In genomic region chr13:89189051-89189450, GRCm38 (mm10) we compare ENCODE assay signal across 30 mouse cellular contexts.
"Had no signal": no experiment of that assay in that cellular context is flagged by ENCODE, and none has a peak within 500 bp of the region (broad histone marks: within the 10 kb centered on the region; RNA-seq: fewer than 3 reads in every experiment).

No protein-coding gene starts in this region.

- H3K27ac ChIP-seq: limb, embryonic 10.5 days; limb, embryonic 12.5 days; limb, embryonic 13.5 days; limb, embryonic 15.5 days; liver, embryonic 12.5 days; liver, embryonic 13.5 days; liver, embryonic 14.5 days; liver, embryonic 15.5 days; lung, embryonic 15.5 days; macrophage; midbrain, embryonic 10.5 days; midbrain, embryonic 12.5 days; midbrain, embryonic 13.5 days; midbrain, embryonic 15.5 days; neural tube, embryonic 12.5 days had no signal

- ATAC-seq: liver, embryonic 12.5 days; liver, postnatal 0 days; lung, postnatal 0 days; midbrain, embryonic 13.5 days; midbrain, embryonic 15.5 days; midbrain, embryonic 16.5 days had no signal

- H3K36me3 ChIP-seq: limb, embryonic 10.5 days; limb, embryonic 12.5 days; limb, embryonic 13.5 days; limb, embryonic 15.5 days; liver, embryonic 12.5 days; liver, embryonic 13.5 days; liver, embryonic 15.5 days; lung, embryonic 15.5 days; midbrain, embryonic 10.5 days; midbrain, embryonic 12.5 days; midbrain, embryonic 15.5 days; neural tube, embryonic 12.5 days had no signal

- H3K4me1 ChIP-seq: limb, embryonic 10.5 days; limb, embryonic 12.5 days; limb, embryonic 13.5 days; limb, embryonic 15.5 days; liver, embryonic 12.5 days; liver, embryonic 13.5 days; liver, embryonic 15.5 days; lung, embryonic 15.5 days; megakaryocyte, embryonic 14.5 days; midbrain, embryonic 10.5 days; midbrain, embryonic 12.5 days; midbrain, embryonic 13.5 days; midbrain, embryonic 15.5 days; neural tube, embryonic 12.5 days had no signal

- H3K4me3 ChIP-seq: limb, embryonic 10.5 days; limb, embryonic 12.5 days; limb, embryonic 13.5 days; limb, embryonic 15.5 days; liver, embryonic 12.5 days; liver, embryonic 13.5 days; liver, embryonic 15.5 days; lung, embryonic 15.5 days; megakaryocyte, embryonic 14.5 days; midbrain, embryonic 10.5 days; midbrain, embryonic 12.5 days; midbrain, embryonic 13.5 days; midbrain, embryonic 15.5 days; myocyte; neural tube, embryonic 12.5 days had no signal

- H3K9ac ChIP-seq: limb, embryonic 12.5 days; limb, embryonic 13.5 days; limb, embryonic 15.5 days; liver, embryonic 12.5 days; liver, embryonic 13.5 days; liver, embryonic 14.5 days; liver, embryonic 15.5 days; liver, postnatal 0 days; lung, embryonic 14.5 days; lung, embryonic 15.5 days; midbrain, embryonic 12.5 days; midbrain, embryonic 13.5 days; midbrain, embryonic 15.5 days; neural tube, embryonic 12.5 days had no signal

- H3K9me3 ChIP-seq: limb, embryonic 10.5 days; limb, embryonic 12.5 days; limb, embryonic 13.5 days; limb, embryonic 15.5 days; liver, embryonic 12.5 days; liver, embryonic 13.5 days; liver, embryonic 15.5 days; lung, embryonic 15.5 days; megakaryocyte, embryonic 14.5 days; midbrain, embryonic 10.5 days; midbrain, embryonic 12.5 days; midbrain, embryonic 13.5 days; midbrain, embryonic 15.5 days; neural tube, embryonic 12.5 days had no signal

- H3K4me2 ChIP-seq: limb, embryonic 12.5 days; limb, embryonic 13.5 days; limb, embryonic 15.5 days; liver, embryonic 11.5 days; liver, embryonic 12.5 days; liver, embryonic 13.5 days; liver, embryonic 15.5 days; lung, embryonic 14.5 days; lung, embryonic 15.5 days; midbrain, embryonic 12.5 days; midbrain, embryonic 13.5 days; midbrain, embryonic 15.5 days; neural tube, embryonic 12.5 days had no signal

- DNase-seq: left cerebral cortex, postnatal 4 days; liver; liver, embryonic 13.5 days; liver, postnatal 0 days; lung, adult 18-20 months; lung, adult 2 months; lung, embryonic 14.5 days; lung, postnatal 10 days; lung, postnatal 14 days; lung, postnatal 36 days; lung, postnatal 4 days had no signal

- H3K27me3 ChIP-seq: limb, embryonic 12.5 days; limb, embryonic 13.5 days; limb, embryonic 15.5 days; liver, embryonic 12.5 days; liver, embryonic 13.5 days; liver, embryonic 15.5 days; lung, embryonic 15.5 days; megakaryocyte, embryonic 14.5 days; midbrain, embryonic 12.5 days; midbrain, embryonic 13.5 days; midbrain, embryonic 15.5 days; neural tube, embryonic 12.5 days had no signal
